Mouse (Mus musculus) liver, embryonic 14.5 days (tissue): ENCODE results near the gene Fam71f1. TPM values are rescaled to one million over a fixed set of nuclear protein-coding genes. Genes with fewer than 3 reads are reported as not detected.
"Not testable (repeated sequence)": the region's sequence is repeated elsewhere in the genome, so short reads cannot be mapped to it uniquely, and the experiment has no call there.

ENCODE experiments used
- ATAC-seq: fragments of 200-750 bp; cut with Nextera tagmentation; 2 replicates; pipeline ENCODE4 v1.8.0; 2017; ENCODE audit warnings: moderate number of reproducible peaks, mild to moderate bottlenecking, moderate library complexity; ENCODE audit not compliant: insufficient read depth
- DNase-seq, 3 experiments: peaks; one replicate each; pipeline ENCODE4 v3.0.0-alpha.2; 2012 to 2013; ENCODE audit warnings: low read depth in 3 of 3, low spot score in 3 of 3
- H3K27ac ChIP-seq: fragments of 300-500 bp; sonication (generic); 2 replicates; pipeline ENCODE4 v1.5.1; 2014; ENCODE audit warnings: moderate library complexity, mild to moderate bottlenecking, control low read depth, inconsistent platforms
- H3K27me3 ChIP-seq: fragments of 300-500 bp; sonication (generic); 2 replicates; pipeline ENCODE4 v1.6.1; 2014; ENCODE audit warnings: mild to moderate bottlenecking, low read length, moderate library complexity; ENCODE audit not compliant: control insufficient read depth, insufficient read depth
- H3K36me3 ChIP-seq: fragments of 300-500 bp; sonication (generic); replicated peaks from 2 replicates; pipeline ENCODE4 v1.6.1; 2014; ENCODE audit warnings: low read depth; ENCODE audit not compliant: control insufficient read depth, insufficient read depth
- H3K4me1 ChIP-seq, 2 experiments: fragments of 200-500 bp in 1 of 2; fragments of 300-500 bp in 1 of 2; sonication (generic) in 1 of 2; replicated peaks; 2 replicates each; pipeline ENCODE4 v1.6.1; 2012 to 2014; ENCODE audit warnings: antibody characterized with exemption in 1 of 2, inconsistent platforms in 1 of 2, low read length in 1 of 2; ENCODE audit not compliant: control insufficient read depth in 2 of 2, insufficient read depth in 2 of 2
- H3K4me2 ChIP-seq: fragments of 300-500 bp; sonication (generic); 2 replicates; pipeline ENCODE4 v1.6.1; 2014; ENCODE audit warnings: low read depth, mild to moderate bottlenecking, control low read depth, moderate library complexity
- H3K4me3 ChIP-seq, 2 experiments: fragments of 200-500 bp in 1 of 2; fragments of 300-500 bp in 1 of 2; sonication (generic) in 1 of 2; 2 replicates each; pipeline ENCODE4 v1.5.1; 2012 to 2014; ENCODE audit warnings: low read depth in 2 of 2, low read length in 2 of 2, mild to moderate bottlenecking in 2 of 2, control low read depth in 1 of 2, inconsistent platforms in 1 of 2, moderate library complexity in 1 of 2; ENCODE audit not compliant: insufficient read depth in 1 of 2
- H3K9ac ChIP-seq: fragments of 300-500 bp; sonication (generic); replicated peaks from 2 replicates; pipeline ENCODE4 v1.6.1; 2014; ENCODE audit warnings: mild to moderate bottlenecking, control low read depth, moderate library complexity
- H3K9me3 ChIP-seq: fragments of 300-500 bp; sonication (generic); 2 replicates; pipeline ENCODE4 v1.6.1; 2016; ENCODE audit warnings: low read length, mixed read lengths; ENCODE audit not compliant: control insufficient read depth
- CTCF ChIP-seq: IDR thresholded peaks from 2 replicates; pipeline ENCODE4 v1.5.1; 2016; ENCODE audit warnings: antibody characterized with exemption, low read depth, control low read depth
- EP300 ChIP-seq: IDR thresholded peaks from 2 replicates; pipeline ENCODE4 v1.6.1; 2016; ENCODE audit warnings: antibody characterized with exemption, low read depth
- WGBS: fragments of 180-500 bp; shearing (Covaris S2); extraction: QIAGEN DNeasy Blood & Tissue Kit; methylation state at CpG from one replicate; pipeline ENCODE4 v1.1.7; 2014; ENCODE audit not compliant: insufficient replicate concordance; 5-methylcytosine and 5-hydroxymethylcytosine counted together
- polyA plus RNA-seq, 2 experiments: library from polyadenylated mRNA; depleted of rRNA in 1 of 2; stranded (reverse) in 1 of 2; unstranded in 1 of 2; fragments of >200 nt; fragmentation: Nextera tagmentation in 1 of 2; extraction: Ambion mirVana in 1 of 2; gene quantifications; 2 replicates each; pipeline versions ENCODE4 v1.2.1 to v1.2.3; 2012 to 2014

Fam71f1 gene
- polyA plus RNA-seq, 2 experiments, result not detected

- Histone ChIP-seq H3K4me1 (no peaks in the 10 kb centered on the region), H3K27me3 (no peaks in the 10 kb centered on the region), H3K4me2 (no peak overlapping the region), H3K9ac (no peak overlapping the region), H3K9me3 (no peaks in the 10 kb centered on the region), H3K27ac (no peak overlapping the region), H3K36me3 (no peaks in the 10 kb centered on the region), H3K4me3 (no peak overlapping the region)
- ATAC-seq (no peak), DNase-seq (no peak)
- 61% methylated on average over 7 of the region's 7 CpGs for WGBS
- TF ChIP-seq CTCF, result no peak
- TF ChIP-seq EP300, result no peak
Observed at GRCm38 (mm10) chr6:29322147-29322546, 3.2 kb downstream of the Fam71f1 start.

- Histone ChIP-seq H3K4me3 (no peak overlapping the region), H3K27ac (no peak overlapping the region), H3K9ac (no peak overlapping the region), H3K27me3 (no peaks in the 10 kb centered on the region), H3K4me1 (no peaks in the 10 kb centered on the region), H3K36me3 (no peaks in the 10 kb centered on the region), H3K9me3 (no peaks in the 10 kb centered on the region), H3K4me2 (no peak overlapping the region)
- DNase-seq (no peak), ATAC-seq (no peak)
- TF ChIP-seq CTCF, result no peak
- no peak for TF ChIP-seq EP300
- WGBS, result 49% methylated on average over 4 of the region's 4 CpGs
Observed at GRCm38 (mm10) chr6:29322735-29323134, 3.8 kb downstream of the Fam71f1 start.

- H3K36me3 ChIP-seq, result no peaks in the 10 kb centered on the region
- H3K4me1 ChIP-seq, result no peaks in the 10 kb centered on the region
- TF ChIP-seq EP300 (no peak), CTCF (no peak)
- no peak overlapping the region for H3K27ac ChIP-seq
- DNase-seq (no peak), ATAC-seq (no peak)
- H3K27me3 ChIP-seq, result no peaks in the 10 kb centered on the region; the same call in 1 of the 2 replicates
- 42% methylated on average over 9 of the region's 9 CpGs for WGBS
- no peak overlapping the region for H3K4me2 ChIP-seq
- H3K9ac ChIP-seq, result no peak overlapping the region
- H3K4me3 ChIP-seq, result no peak overlapping the region
- no peaks in the 10 kb centered on the region for H3K9me3 ChIP-seq
Observed at GRCm38 (mm10) chr6:29326961-29327360, 8.0 kb downstream of the Fam71f1 start.

- no peak for ATAC-seq
- H3K9me3 ChIP-seq, result no peaks in the 10 kb centered on the region
- no peak overlapping the region for H3K27ac ChIP-seq
- H3K27me3 ChIP-seq, result no peaks in the 10 kb centered on the region; the same call in 1 of the 2 replicates
- WGBS, result 32% methylated on average over 4 of the region's 4 CpGs
- TF ChIP-seq EP300 (no peak), CTCF (no peak)
- no peak overlapping the region for H3K4me3 ChIP-seq
- H3K4me1 ChIP-seq, result no peaks in the 10 kb centered on the region
- no peak overlapping the region for H3K9ac ChIP-seq
- no peaks in the 10 kb centered on the region for H3K36me3 ChIP-seq
- DNase-seq, result no peak
- H3K4me2 ChIP-seq, result no peak overlapping the region
Observed at GRCm38 (mm10) chr6:29329514-29329913, 10.6 kb downstream of the Fam71f1 start.

GRCm38 (mm10) chr6:29346512-29346911 lies 27.6 kb downstream of the Fam71f1 start:
- not testable (repeated sequence) for H3K9ac ChIP-seq, H3K4me1 ChIP-seq, H3K27ac ChIP-seq, H3K27me3 ChIP-seq, H3K9me3 ChIP-seq, H3K4me2 ChIP-seq, H3K4me3 ChIP-seq, H3K36me3 ChIP-seq, DNase-seq, ATAC-seq
- 80% methylated on average over 2 of the region's 2 CpGs for WGBS
